Mouse (Mus musculus) hindbrain, postnatal 0 days (tissue): ENCODE measurements at regions not wholly inside any gene's neighbourhood (a gene's known extent, or its start where the extent isn't known, plus 50 kb on each side); places are given as distances from the start of the nearest gene placed in this dataset.

ENCODE experiments used
- ATAC-seq: fragments of 200-750 bp; cut with Nextera tagmentation; 2 replicates; pipeline ENCODE4 v1.8.0; 2017; ENCODE audit warnings: mild to moderate bottlenecking, moderate TSS enrichment, moderate library complexity
- DNase-seq: peaks from one replicate; pipeline ENCODE4 v3.0.0-alpha.2; 2015; ENCODE audit warnings: low spot score
- H3K27ac ChIP-seq: fragments of 300-500 bp; sonication (generic); 2 replicates; pipeline ENCODE4 v1.5.1; 2014; ENCODE audit warnings: mild to moderate bottlenecking
- H3K27me3 ChIP-seq: fragments of 300-500 bp; sonication (generic); 2 replicates; pipeline ENCODE4 v1.6.1; 2014; ENCODE audit warnings: low read length, mixed read lengths; ENCODE audit not compliant: insufficient read depth
- H3K36me3 ChIP-seq: fragments of 300-500 bp; sonication (generic); 2 replicates; pipeline ENCODE4 v1.6.1; 2014; ENCODE audit warnings: low read length, mixed read lengths; ENCODE audit not compliant: insufficient read depth
- H3K4me1 ChIP-seq: fragments of 300-500 bp; sonication (generic); 2 replicates; pipeline ENCODE4 v1.6.1; 2014; ENCODE audit warnings: antibody characterized with exemption, low read length, mixed read lengths; ENCODE audit not compliant: insufficient read depth
- H3K4me2 ChIP-seq: fragments of 300-500 bp; sonication (generic); 2 replicates; pipeline ENCODE4 v1.6.1; 2014; ENCODE audit warnings: low read depth, mild to moderate bottlenecking, low read length, moderate library complexity, mixed read lengths
- H3K4me3 ChIP-seq: fragments of 300-500 bp; sonication (generic); 2 replicates; pipeline ENCODE4 v1.5.1; 2014; ENCODE audit warnings: low read length
- H3K9ac ChIP-seq: fragments of 300-500 bp; sonication (generic); replicated peaks from 2 replicates; pipeline ENCODE4 v1.6.1; 2014; ENCODE audit warnings: mild to moderate bottlenecking, low read length, moderate library complexity, mixed read lengths
- H3K9me3 ChIP-seq: fragments of 300-500 bp; sonication (generic); 2 replicates; pipeline ENCODE4 v1.6.1; 2016; ENCODE audit warnings: low read length, mixed read lengths
- CTCF ChIP-seq: IDR thresholded peaks from 2 replicates; pipeline ENCODE4 v1.5.1; 2016; ENCODE audit warnings: antibody characterized with exemption, control low read depth, low read depth
- WGBS: fragments of 180-500 bp; shearing (Covaris S2); extraction: QIAGEN DNeasy Blood & Tissue Kit; methylation state at CpG from one replicate; pipeline ENCODE4 v1.1.7; 2014; 5-methylcytosine and 5-hydroxymethylcytosine counted together

DNA sequence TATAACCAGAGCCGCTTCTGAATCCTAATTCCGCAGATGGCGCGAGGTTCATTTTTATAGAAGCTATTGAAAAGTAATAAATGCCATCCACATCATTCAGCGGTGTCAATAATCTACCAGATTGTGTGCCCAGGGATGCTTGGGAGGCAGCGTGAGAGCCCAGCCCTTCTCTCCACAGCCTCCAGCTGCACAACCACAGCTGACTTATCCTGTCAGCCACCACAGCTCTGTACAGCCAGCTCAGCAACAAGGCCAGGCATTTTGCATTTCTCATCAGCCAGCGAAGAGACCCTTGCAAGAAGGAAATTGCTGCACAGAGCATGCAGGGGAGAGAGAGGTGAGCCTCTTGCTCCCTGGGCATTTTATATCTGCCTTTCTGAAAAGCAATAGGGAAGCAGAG is 292.8 kb upstream of the Kif2a start:
- TF ChIP-seq CTCF, result no peak
- WGBS, result 82% methylated on average over 7 of the region's 7 CpGs
- H3K27me3 ChIP-seq, result no peaks in the 10 kb centered on the region
- no peaks in the 10 kb centered on the region for H3K9me3 ChIP-seq
- H3K4me3 ChIP-seq, result no peak overlapping the region
- H3K9ac ChIP-seq, result no peak overlapping the region
- H3K4me1 ChIP-seq, result no peaks in the 10 kb centered on the region
- H3K36me3 ChIP-seq, result no peaks in the 10 kb centered on the region
- DNase-seq (no peak), ATAC-seq (no peak)
- H3K27ac ChIP-seq, result no peak overlapping the region
- H3K4me2 ChIP-seq, result no peak overlapping the region

DNA sequence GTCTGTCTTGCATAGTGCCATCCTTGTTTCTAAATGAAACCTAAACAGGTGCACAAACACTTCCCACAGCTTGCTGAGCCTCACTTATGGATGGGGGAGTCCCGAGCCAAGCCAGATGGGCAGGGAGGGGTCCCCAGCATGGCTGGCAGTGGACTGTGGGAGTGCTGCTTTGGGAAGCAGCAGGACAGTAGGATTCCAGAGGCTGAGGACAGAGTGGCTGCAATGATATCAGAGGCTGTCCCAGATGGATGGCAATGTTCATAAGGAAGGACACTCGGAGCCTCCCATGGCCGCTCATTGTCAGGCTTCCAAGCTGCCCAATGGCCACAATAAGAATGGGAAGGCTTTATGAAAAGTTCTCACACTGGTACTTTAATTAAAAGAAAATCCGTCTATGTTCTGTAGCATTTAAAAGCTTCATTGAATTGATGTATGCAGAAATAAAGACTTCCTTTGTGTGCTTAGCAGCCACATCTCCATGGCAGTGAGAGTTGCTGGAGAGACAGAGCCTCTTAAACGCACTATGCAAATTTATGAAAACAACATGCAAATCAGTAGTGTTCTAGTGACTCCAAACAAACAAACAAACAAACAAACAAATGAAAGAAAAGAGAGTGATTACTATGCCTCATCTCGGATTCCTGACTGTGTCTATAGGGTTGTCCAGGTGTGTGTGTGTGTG is 287.2 kb upstream of the Kif2a start:
- Histone ChIP-seq H3K4me2 (no peak overlapping the region), H3K9ac (no peak overlapping the region), H3K36me3 (no peaks in the 10 kb centered on the region), H3K27me3 (no peaks in the 10 kb centered on the region), H3K27ac (no peak overlapping the region), H3K4me3 (no peak overlapping the region), H3K9me3 (no peaks in the 10 kb centered on the region), H3K4me1 (no peaks in the 10 kb centered on the region)
- no peak for TF ChIP-seq CTCF
- 28% methylated on average over 6 of the region's 6 CpGs for WGBS
- ATAC-seq (peak; percentile 86), DNase-seq (peak; percentile 49)

DNA sequence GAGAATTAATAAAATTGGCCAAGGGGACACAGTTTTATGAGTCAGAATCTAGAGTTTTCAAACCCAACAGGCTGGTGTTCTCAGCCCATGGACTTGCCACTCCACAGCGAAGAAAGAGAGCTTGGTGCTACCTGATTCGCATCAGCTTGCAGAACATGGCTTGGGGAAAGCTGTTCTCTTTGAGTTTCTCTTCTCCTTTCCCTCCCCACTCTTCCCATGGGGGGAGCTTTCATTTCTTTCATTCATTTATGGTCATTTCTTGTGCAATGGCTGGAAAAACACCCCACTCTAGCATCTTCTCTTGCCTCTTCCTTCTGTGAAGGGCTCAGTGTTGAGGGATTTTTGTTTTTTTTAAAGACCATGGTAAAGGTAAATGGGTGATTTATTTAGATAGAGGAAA is 286.5 kb upstream of the Kif2a start:
- Histone ChIP-seq H3K27ac (no peak overlapping the region), H3K9ac (no peak overlapping the region), H3K4me1 (no peaks in the 10 kb centered on the region), H3K36me3 (no peaks in the 10 kb centered on the region), H3K9me3 (no peaks in the 10 kb centered on the region), H3K4me3 (no peak overlapping the region), H3K27me3 (no peaks in the 10 kb centered on the region), H3K4me2 (no peak overlapping the region)
- DNase-seq (no peak), ATAC-seq (no peak)
- no peak for TF ChIP-seq CTCF
- WGBS, result 82% methylated on average over 2 of the region's 2 CpGs

DNA sequence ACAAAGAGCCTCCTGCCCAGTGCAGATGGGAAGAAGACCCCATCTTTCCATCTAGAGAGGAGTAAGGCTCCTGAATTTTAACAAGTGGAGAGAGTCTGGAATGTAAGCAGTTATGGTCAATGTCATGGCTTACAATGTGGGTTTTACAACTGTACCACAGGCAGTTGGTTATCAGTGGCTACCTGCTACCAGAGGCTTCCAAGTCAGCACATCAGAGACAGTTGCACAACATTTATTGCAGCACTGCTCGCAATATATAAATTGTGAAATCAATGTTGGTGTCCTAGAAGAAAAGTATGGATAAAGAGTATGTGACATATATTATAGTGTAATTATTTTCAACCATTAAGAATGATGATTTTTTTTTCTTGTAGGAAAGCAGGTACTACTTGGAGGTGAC is 285.0 kb upstream of the Kif2a start:
- H3K4me1 ChIP-seq, result no peaks in the 10 kb centered on the region
- 93% methylated on average over 1 of the region's 1 CpGs for WGBS
- DNase-seq, result no peak

DNA sequence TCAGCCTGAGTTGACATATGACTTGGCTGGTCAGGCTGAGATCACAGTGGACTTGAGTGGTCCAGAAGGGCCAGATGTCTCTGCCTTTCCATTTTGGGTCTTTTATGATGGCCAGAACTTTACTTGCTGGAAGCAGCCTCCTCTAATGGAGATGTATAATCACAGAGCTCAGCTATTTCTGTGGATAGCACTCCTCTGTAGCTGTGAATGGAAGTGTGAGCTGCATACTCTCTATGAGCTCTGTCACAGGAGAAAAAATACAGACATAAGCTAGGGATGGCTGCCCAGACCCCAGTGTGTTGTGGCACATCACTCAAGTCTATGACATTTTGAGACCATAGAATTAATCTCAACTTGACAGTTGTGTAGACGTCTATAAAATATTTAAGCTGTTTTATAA is 284.3 kb upstream of the Kif2a start:
- Histone ChIP-seq H3K9me3 (no peaks in the 10 kb centered on the region), H3K4me2 (no peak overlapping the region), H3K27me3 (no peaks in the 10 kb centered on the region), H3K4me3 (no peak overlapping the region), H3K4me1 (no peaks in the 10 kb centered on the region), H3K9ac (no peak overlapping the region), H3K27ac (no peak overlapping the region), H3K36me3 (no peaks in the 10 kb centered on the region)
- TF ChIP-seq CTCF, result no peak
- DNase-seq (no peak), ATAC-seq (no peak)
- WGBS, result 93% methylated on average over 1 of the region's 1 CpGs

More for the DNA sequence above, 285.0 kb upstream of the Kif2a start:
- no peaks in the 10 kb centered on the region for H3K9me3 ChIP-seq
- ATAC-seq, result no peak
- no peak overlapping the region for H3K4me3 ChIP-seq
- H3K9ac ChIP-seq, result no peak overlapping the region
- H3K27ac ChIP-seq, result no peak overlapping the region
- H3K4me2 ChIP-seq, result no peak overlapping the region
- H3K27me3 ChIP-seq, result no peaks in the 10 kb centered on the region
- H3K36me3 ChIP-seq, result no peaks in the 10 kb centered on the region
- TF ChIP-seq CTCF, result no peak

DNA sequence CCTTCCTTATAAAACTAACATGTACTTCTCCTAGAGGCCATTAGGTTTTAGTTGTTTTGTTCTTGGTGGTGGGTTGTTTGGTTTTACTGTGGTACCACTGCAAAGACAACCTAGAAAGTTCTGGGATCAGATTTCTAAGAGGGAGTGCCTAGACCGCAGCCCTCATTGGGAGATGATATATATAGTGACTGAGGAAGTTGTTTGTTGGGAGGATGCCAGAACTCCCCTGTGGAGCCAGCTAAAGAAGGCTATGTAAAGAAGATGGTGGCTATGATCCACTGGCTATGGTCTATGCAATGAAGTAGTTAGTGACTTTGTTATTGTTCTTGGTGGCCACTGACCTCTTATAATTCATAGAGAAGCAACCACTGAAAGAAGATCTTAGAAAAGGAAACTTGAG is 283.8 kb upstream of the Kif2a start:
- Histone ChIP-seq H3K36me3 (no peaks in the 10 kb centered on the region), H3K4me3 (no peak overlapping the region), H3K4me2 (no peak overlapping the region), H3K4me1 (no peaks in the 10 kb centered on the region), H3K27me3 (no peaks in the 10 kb centered on the region), H3K9me3 (no peaks in the 10 kb centered on the region), H3K9ac (no peak overlapping the region), H3K27ac (no peak overlapping the region)
- WGBS, result 83% methylated on average over 1 of the region's 1 CpGs
- no peak for TF ChIP-seq CTCF
- ATAC-seq (no peak), DNase-seq (no peak)

DNA sequence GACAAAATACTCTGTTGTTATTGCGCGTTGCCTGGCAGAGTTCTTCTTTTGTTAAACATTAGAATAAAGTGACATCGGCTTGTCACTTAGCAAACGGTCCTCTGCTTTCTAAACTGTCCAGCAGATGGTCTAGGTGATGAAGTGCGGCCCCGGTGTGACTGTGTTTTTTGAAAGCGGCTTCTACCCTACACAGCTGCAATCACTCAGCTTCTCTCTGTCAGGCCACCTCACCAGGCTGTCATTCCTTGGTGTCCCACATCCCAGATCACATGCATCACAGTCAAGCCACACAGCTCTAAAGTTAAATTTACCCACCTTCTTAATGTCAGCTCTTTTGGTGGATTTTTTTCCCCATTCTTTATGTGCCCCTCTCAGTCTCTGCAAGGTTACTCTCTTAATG is 282.0 kb upstream of the Kif2a start:
- DNase-seq (no peak), ATAC-seq (no peak)
- Histone ChIP-seq H3K9me3 (no peaks in the 10 kb centered on the region), H3K27me3 (no peaks in the 10 kb centered on the region), H3K9ac (no peak overlapping the region), H3K4me2 (no peak overlapping the region), H3K4me1 (no peaks in the 10 kb centered on the region), H3K36me3 (no peaks in the 10 kb centered on the region), H3K27ac (no peak overlapping the region), H3K4me3 (no peak overlapping the region)
- 58% methylated on average over 7 of the region's 7 CpGs for WGBS
- no peak for TF ChIP-seq CTCF
